Mouse (Mus musculus) right cerebral cortex, postnatal 14 days (tissue): ENCODE measurements around the gene Pla2g4e.
"Not testable (repeated sequence)": the region's sequence is repeated elsewhere in the genome, so short reads cannot be mapped to it uniquely, and the experiment has no call there.

Experiments used
- DNase-seq: peaks from one replicate; pipeline ENCODE4 v3.0.0; 2022

Gene Pla2g4e

DNA sequence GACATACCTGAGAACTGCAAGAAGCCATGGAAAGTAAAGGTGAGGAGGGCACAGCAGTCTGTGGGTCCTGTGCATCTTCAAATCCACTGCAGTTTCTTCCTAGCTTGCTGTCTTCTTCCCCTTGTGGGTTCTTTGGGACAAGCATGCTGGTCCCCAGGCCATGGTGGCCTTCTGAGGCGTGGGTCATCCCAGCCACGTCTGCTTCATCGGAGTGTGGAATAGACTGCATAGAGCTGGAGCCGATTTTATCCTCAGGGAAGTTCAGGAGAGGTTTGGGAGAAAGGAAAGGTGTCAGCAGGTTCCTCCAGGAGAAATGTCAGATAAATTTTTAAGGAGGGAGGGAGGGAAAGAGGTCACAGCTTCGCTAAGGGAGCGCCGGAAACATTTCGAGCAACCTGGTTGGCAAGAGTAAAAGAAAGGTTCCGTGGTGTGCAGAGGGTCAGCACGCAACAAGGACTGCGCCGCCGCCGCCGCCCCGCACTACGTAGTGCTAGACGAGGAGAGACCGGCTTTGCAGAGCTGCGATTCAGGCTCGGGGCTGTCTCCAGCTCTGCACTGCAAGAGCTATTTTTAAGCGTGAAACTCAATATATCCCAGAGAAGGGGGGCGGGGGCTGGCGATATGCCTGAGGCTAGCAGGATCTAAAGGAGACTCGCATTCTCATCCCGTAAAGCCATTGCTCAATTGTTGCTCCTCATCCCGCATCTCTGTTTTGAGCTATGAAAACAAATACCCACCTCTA lies at the start of gene Pla2g4e:
Gene Pla2g4e, minus strand, starts transcription at position 657 of the 742 bp plus-strand sequence.
- DNase-seq: peak; percentile 64

DNA sequence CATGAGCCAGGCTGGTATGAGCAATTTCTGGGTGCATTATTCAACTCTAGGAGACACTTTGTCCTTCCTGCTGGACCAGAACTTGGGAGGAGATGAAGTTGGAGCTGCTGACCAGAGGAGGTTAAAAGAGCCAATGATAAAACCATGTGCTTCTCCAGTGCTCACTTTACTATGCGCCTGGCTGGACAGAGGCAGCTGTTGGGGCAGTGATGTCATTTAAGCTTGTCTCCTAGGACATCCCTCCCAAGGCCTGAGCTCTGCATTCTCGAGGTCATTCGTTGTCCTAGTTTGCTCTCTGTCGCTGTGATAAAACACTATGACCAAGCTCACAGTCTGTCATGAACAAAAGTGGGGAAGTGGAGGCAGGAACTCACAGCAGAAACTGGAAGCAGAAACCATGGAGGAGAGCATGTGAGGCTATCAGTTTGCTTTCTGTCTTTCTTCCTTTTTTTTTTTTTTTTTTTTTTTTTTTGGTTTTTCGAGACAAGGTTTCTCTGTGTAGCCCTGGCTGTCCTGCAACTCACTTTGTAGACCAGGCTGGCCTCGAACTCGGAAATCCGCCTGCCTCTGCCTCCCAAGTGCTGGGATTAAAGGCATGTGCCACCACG lies 46.4 kb upstream of the Pla2g4e start:
- no peak for DNase-seq

DNA sequence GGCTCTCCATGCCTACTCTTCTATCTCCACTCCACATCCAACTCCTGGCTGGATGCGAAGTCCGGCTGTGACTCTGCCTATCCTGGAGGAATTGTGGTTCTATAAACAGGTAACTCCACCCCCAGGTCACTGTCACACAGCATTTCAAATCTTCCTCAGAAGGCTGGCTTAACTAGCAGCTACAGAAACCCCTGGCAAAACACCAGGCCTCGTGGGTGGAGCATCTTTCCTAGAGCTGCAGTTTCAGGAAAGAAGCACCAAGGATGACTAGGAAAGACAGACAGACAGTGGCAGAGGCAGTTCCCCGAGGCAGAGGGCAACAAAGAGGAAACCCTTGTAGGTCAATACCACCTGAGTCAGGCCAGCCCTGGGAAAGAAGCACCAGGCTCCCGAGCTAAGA lies 43.9 kb upstream of the Pla2g4e start, which contains the start of gene Pla2g4d:
Gene Pla2g4d, minus strand, starts transcription at position 203 of the 400 bp plus-strand sequence.
- DNase-seq: peak; percentile 40

DNA sequence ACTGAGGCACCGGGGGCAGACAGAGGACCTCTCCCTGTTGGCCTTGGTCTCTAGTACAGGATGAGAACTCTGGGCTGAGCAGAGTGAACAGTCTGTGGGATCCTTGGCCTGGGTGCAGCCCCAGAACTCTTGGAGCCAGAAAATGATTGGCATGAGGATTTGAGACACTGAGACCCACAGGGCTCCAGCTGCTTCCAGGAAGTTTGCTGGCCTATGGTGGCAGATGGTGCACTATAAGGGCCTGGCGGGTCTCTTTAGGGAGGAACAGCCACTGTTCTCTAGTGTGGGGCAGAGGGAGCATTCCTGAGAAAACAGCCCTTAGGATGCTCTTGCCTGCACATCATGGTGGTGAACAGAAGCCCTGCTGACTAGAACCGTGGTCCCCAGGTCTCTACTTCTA lies 43.3 kb upstream of the Pla2g4e start:
- no peak for DNase-seq

DNA sequence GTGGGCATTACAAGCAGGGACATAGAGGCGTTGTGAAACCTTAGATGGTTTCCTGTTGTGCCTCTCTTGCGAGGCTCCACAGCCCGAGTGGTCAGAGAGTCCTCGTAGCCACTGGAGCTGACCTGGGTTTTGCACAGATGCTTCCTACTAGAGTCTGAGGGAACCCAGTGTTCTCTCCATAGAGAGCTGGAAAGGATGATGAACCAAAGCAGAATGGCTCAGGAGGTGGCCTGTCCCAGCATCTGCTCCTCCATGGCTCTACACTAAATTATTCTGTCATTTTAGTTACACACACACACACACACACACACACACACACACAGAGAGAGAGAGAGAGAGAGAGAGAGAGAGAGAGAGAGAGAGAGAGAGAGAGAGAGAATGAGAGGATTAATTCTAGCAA lies 40.5 kb upstream of the Pla2g4e start:
- no peak for DNase-seq

DNA sequence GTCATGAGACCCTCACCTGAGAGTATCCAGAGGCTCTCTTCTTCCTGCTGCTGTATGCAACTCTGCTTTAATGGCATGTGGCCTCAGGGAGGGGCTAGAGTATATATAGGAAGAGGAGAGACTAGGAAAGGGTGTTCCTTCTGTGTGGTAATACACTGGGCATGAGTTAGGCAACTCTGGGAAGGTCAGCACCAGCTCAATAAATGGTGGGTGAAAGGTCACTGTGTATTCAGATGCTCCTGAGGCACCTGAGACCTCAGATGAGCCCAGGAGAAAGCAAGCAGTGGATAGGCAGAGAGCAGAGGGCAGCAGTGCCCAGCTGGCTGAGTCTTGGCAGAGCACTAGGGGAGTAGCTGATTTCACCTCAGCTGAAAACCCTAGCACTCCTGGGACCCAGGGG lies 39.6 kb upstream of the Pla2g4e start:
- DNase-seq: no peak

DNA sequence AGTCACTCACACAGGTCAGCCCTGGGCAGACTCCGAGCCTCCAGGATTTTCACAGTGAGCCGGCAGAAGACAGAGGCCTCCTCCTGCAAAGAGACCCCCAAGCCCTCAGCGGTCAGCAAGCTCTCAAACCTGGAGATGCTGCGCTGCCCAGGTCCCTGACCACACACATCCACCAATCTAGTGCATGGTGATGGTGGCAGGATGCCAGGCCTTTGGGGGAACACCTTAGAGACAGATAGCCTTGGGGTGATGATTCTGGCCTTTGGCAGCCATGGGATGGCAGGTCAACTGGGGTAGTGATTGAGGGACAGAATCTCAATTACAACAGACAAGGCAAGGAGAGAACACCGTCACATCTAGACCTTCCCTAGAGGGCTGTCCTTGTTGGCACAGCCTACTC lies 39.0 kb upstream of the Pla2g4e start:
- DNase-seq: no peak

DNA sequence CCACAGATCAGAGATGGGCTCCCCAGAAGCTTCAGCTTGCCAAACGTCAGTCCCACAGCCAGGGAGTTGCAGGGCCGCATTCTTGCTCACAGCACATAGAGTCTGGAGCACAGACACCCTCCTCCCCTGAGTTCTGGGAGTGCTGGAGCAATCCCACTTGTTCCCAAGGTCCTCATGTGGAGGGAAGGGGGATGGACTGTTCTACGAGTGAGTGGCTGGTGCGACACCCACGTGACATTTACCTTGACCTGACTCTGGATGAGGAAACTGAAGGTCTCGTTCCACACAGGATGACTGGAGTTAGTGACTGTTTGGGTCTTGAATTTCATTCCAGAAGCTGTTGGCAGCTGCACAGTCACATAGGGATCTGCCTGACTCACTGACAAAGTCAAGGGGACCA lies 38.4 kb upstream of the Pla2g4e start:
- no peak for DNase-seq

DNA sequence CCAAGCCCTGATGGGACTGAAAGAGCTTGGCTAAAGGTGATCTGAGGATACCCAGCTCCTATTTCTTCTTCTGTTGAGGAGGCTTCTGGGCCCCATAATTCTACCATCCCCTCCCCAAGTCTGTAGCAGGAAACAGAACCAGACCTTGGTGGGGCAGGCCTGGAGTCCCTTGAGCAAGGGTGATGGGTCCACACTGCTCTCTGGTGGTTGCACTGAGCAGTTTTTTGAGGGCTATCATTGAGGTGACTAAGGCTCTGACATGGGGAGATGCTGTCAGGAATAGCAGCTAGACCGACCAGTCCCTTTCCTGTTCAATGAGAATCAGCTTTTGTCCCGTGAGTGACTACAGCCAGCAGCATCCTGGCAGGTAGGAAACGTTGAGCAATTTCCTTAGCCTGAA lies 36.1 kb upstream of the Pla2g4e start:
- no peak for DNase-seq

DNA sequence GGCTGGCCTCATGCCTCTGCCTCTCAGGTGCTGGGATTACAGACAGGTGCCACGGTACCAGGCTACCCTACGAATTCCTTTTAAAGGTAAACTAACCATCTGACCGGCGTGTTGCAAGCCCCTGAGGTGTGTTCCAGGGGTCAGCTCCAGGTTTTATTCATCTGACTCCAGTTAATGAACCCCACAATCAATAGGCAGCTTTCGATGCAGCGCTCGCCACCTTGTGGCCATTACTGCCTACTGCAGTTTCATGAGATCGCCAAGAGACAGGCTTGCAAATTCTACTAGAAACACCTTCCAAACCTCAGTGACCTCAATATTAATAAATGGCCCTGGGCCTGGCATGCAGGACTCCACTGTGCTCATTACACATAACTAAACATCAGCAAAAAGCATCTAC lies 34.8 kb upstream of the Pla2g4e start:
- peak; percentile 60 for DNase-seq

DNA sequence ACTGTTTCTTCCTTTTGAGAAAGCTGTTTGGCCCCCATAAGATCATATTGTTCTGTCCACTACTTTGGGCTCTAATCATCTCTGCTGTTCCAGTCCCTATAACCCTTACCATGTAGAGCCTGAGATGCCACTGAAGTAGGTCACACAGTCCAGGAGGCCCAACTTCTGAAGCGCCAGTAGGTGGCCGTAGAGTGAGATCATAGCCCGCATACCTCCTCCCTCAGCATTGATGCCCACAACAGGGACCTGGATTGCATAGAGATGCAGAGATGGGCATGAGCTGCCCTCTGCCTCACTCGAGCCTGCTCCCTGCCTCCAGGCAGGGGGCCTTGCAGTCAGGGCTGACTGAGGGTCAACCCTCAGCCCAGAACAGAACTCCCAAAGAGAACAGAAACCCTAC lies 31.8 kb upstream of the Pla2g4e start:
- DNase-seq: no peak

DNA sequence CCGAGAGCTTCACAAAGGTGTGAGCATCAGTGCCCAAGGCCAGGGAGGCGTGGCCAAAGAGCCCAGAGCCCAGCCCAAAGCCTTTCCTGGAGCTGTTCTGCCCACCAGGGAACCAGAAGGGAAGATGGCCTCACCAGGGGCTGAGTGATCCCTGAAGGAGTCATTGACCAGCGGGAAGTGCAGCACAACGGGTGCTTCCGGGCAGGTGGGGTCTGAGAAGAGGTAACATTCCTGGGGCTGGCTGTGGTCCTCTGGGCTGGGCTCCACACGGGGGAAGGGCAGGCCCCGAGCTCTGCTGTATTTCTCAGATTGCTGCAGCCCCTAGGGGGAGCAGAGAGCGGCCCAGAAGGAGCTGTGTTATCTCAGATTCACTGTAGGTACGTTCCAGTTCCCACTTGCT lies 23.5 kb upstream of the Pla2g4e start:
- DNase-seq: no peak

DNA sequence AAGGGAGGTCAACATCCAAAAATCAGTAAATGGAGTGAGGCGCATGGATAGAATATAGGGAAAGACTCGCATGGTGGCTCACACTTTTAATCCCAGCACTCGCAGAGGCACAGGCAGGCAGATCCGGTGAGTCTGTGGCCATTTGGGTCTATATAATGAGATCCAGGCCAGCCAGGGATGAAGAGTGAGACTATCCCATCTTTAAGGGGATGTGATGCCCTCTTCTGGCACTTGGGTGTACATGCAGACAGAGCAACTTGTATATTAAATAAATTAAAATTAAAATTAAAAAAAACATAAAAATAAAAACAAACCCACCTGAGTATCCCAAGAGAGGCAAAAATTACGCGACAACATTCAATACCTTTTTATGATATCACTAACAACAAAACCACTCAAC lies 20.4 kb upstream of the Pla2g4e start:
- DNase-seq: no peak

DNA sequence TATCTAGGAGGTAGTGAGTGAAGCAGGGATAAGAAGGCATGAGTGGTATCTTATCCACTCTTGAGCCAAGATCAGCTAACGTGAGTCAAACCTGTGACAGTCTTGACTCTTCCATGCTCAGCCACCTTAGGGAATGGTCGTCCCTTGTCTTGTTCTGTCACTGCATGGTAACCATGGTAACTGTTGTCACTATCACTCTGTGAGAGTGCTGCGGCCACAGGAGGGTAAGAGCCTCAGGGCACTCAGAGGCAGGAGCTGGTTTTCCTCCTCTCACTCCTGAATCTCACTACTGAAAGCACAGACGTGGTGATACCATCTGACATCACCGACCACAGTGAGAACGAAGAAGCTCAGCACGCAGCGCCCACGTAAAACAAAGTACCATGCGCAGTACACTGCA lies 19.7 kb upstream of the Pla2g4e start:
- no peak for DNase-seq

DNA sequence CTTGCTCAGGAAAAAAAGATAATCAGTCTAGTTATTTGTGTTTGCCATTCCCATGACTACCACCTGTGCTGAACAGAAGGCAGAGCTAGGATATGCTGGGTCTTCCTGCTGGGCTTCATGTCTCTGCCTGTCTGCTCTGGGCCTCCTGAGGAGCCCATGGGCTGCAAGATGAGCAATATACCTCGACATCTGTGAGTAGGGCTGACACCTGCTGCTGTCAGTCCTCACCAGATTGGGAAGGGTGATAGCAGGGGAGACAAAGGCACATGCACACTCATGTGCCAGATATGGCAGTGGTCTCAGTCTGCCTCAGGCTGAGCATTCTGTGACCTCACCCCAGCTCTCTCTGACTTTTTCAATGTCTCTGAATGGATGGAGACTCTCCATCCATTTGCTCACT lies 17.7 kb upstream of the Pla2g4e start:
- DNase-seq: no peak

DNA sequence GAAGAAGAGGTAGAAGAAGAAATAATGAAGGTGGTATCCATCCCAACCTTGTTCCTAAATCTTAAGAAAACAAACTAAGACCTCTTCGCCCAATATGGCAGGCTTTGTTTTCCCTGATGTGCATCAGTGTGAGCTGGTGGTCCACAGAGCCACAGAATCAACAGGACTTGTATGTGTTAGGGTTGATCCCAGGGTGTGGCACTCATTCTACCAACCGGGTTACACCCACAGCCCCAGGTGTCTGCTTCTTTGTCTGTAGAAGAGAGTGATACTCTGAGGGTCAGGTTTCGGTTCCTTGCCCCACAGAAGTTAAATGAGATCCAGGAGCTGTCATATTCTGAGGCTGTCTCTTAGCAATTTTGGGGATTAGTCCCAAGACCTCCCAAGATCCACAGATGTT lies 16.2 kb upstream of the Pla2g4e start:
- no peak for DNase-seq

DNA sequence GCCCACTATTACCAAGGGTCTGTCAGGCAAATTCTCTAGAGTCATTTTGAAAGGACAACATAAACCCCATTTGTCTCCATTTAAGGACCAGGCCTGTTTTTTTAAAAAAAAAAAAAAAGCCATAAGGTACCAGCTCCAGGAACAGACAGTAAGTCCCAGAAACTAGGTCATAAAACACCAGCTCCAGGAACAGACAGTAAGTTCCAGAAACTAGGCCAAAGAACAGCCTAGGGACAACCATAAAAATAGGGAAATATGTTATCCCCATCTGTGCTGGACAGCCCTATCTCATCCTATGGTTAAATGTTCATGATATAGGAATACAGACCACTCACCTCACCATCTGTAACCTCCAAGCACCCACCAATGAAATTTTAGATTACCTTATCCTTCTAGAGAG lies 11.1 kb upstream of the Pla2g4e start:
- no peak for DNase-seq

DNA sequence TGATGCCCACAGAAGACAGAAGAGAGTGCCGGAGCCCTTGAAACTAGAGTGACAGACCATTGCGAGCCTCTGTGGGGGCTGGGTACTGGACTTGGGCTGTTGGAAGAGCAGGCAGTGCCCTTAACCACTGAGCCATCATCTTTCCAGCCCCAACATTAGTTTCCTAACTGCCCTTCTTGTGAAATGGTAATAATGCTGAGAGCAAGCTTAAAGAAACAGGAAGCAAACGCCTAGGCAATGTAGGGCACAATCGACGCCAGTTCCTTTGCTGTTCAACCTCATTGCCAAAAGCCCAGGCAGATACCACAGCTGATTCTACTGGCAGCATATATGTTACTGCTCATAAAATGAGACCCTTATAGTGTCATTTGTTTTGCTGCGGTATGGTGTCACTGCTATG lies 7.5 kb upstream of the Pla2g4e start:
- no peak for DNase-seq

DNA sequence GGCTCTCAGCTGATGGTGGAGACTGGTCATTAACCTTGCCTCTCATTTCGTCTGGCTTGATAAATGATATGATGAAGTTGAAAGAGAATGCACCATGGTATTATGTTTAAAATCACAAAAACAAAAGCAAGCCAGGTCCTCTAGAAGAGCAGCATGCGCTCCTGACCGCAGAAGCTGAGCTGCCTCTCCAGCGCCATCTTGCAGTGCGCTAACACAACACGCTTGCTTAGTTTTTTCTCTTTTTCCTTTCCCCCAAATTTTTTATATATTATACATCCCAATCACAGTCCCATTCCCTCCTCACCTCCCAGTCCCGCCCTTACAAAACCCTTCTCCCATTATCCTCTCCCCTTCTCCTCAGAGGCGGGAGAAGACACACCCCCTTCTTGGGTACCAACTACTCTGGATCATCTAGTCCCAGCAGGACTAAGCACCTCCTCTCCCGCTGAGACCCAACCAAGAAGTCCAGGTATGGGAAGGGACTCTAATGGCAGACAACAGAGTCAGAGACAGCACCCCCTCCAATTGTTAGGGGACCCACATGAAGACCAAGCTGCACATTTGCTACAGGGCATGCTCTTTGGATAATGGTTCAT lies 384 bp upstream of the Pla2g4e start:
- peak; percentile 48 for DNase-seq

DNA sequence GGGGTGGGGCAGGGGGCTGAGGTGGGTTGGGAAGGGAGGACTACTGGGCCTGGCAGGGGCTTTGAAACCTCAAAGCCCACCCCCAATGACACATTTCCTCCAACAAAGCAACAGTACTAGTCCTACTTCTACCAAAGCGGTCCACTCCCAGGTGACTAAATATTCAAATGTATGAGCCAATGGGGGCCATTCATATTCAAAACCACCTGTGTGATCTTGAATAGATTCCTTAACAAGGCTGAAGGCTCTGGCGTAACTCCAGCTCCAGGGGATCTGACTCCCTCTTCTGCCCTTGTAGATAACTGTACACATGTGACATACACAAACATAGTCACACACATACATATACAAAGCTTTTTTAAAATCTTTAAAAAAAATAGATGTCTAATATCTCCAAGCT lies 1.1 kb downstream of the Pla2g4e start:
- no peak for DNase-seq

DNA sequence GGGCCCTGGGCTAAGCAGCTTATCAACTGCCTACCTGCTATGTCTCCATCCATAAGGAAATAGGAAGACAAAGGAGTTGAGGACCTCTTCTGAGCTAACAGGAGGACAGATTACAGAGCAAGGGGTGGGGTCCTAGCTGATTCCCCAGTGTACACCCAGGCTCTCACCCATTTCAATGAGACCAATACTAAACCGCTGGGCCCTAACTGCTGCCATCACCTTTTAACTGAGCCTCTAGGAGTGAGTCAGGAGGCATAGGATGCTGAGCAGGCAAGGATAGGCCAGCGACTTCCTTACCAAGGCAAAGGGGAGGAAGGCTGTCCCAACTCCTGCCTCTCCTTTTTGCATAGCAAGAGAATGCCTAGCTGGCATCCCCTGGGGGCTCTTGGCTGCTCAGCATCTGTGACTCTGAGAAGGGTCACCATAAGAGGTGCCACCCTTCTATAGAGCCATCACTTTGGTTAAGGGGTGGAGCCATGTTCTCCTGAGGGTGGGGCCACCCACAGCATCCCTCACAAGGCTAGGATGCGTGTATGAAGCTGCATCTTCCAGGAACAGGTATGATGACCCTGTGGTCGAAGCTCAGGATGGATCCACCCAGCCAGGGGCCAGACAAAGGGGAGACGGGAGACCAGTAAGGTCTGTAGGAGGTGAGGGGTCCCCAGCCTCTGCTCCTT lies 2.2 kb downstream of the Pla2g4e start:
- DNase-seq: no peak

DNA sequence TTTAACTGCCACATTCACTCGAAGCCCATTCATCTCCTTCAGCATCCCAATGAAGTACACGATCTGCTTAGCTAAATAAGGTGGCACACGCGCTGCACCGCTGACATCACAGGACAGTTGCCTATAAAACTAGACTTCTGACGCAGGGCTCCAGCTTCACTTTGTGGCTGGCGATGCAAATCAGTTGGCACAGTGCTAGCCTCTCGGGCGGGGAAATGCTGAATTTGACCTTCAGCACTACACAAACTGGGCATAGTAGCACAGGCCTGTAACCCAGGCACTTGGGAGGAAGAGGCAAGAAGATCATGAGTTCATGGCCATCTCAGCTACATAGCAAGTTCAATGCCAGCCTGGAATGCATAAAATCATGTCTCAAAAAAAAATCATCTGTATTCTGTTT lies 6.4 kb downstream of the Pla2g4e start:
- DNase-seq: not testable (repeated sequence)

DNA sequence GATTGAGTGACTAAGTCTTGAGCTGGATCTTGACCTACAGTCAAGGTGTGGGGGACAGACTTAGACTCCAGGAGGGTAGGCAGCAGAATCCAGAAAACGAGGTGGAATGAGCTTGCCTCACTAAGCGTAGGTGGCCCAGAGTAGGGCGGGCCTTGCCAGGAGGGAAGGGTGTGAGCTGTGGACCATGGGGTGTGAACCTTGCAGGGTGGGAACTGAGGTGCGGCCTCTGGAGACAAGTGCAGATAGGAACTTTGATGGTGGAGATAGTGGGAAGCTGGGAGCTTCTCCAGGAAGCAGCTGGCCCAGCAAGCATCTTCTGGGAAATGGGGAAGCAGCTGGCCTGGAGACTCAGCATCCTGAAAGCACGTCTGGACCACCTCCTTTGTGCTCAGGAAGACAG lies 7.4 kb downstream of the Pla2g4e start:
- DNase-seq: no peak
